9 mouse cellular contexts compared by ENCODE assay signal in genomic region chr4:123201186-123202093, GRCm38 (mm10). TPM values are rescaled to one million over a fixed set of nuclear protein-coding genes. Genes with fewer than 3 reads are reported as not detected.
A peak's percentile ranks its signal among the peaks of the same experiment; 100 is the strongest.
DNase-seq lines count a peak whose midpoint lies in the region; ATAC-seq and TF ChIP-seq lines count a peak whose summit lies in the region.
"Had no signal": no experiment of that assay in that cellular context is flagged by ENCODE, and none has a peak within 500 bp of the region (broad histone marks: within the 10 kb centered on the region; RNA-seq: fewer than 3 reads in every experiment).

Gene Nt5c1a (plus strand): TSS chr4:123201504.

- peak; percentile 18 to 43 for DNase-seq in urinary bladder, adult 18-20 months (ENCODE audit: low spot score in 2 of 2)
- no peak for DNase-seq in urinary bladder, postnatal 10 days (ENCODE audit: low spot score)
- peak; percentile 42 for DNase-seq in embryo, embryonic 9.5 days (ENCODE audit: extremely low spot score)
- DNase-seq in heart, adult 9 months (ENCODE audit: low spot score in 2 of 2) = peak; percentile 74 to 78
- DNase-seq in liver, postnatal 0 days = peak; percentile 24
- DNase-seq in right cerebral cortex, postnatal 4 days = peak; percentile 56
- DNase-seq in T-cell, adult 2 months (ENCODE audit: low spot score) = no peak

- peaks cover 51% of the 10 kb centered on the region for H3K27me3 ChIP-seq in kidney, embryonic 15.5 days
- peaks cover 41% of the 10 kb centered on the region for H3K27me3 ChIP-seq in liver, postnatal 0 days (ENCODE audit: insufficient read depth, low read length)

- H3K27ac ChIP-seq in kidney, embryonic 15.5 days = no peak within 1 kb of the TSS
- no peak within 1 kb of the TSS for H3K27ac ChIP-seq in liver, postnatal 0 days (ENCODE audit: low read depth)

- H3K4me2 ChIP-seq in kidney, embryonic 15.5 days = peak within 1 kb of the TSS; percentile 87
- peak within 1 kb of the TSS; percentile 60 for H3K4me2 ChIP-seq in liver, postnatal 0 days (ENCODE audit: low read depth, low read length)

- TF ChIP-seq EP300 in liver, postnatal 0 days (IDR thresholded peaks at IDR 0.05; ENCODE audit: low read depth) = no peak

- H3K4me3 ChIP-seq in kidney, embryonic 15.5 days (replicated peaks) = peak within 1 kb of the TSS; percentile 46
- peak within 1 kb of the TSS; percentile 31 for H3K4me3 ChIP-seq in liver, postnatal 0 days (ENCODE audit: low read depth, low read length)

- no peaks in the 10 kb centered on the region for H3K9me3 ChIP-seq in kidney, embryonic 15.5 days (replicated peaks)
- no peaks in the 10 kb centered on the region for H3K9me3 ChIP-seq in liver, postnatal 0 days (ENCODE audit: low read length)

- TF ChIP-seq CTCF in liver, postnatal 0 days (IDR thresholded peaks at IDR 0.05; ENCODE audit: low read depth) = no peak

- H3K9ac ChIP-seq in kidney, embryonic 15.5 days = peak within 1 kb of the TSS; percentile 44
- H3K9ac ChIP-seq in liver, postnatal 0 days (replicated peaks) = no peak within 1 kb of the TSS

- no peaks in the 10 kb centered on the region for H3K36me3 ChIP-seq in kidney, embryonic 15.5 days
- H3K36me3 ChIP-seq in liver, postnatal 0 days (replicated peaks; ENCODE audit: insufficient read depth, low read length) = no peaks in the 10 kb centered on the region

- peak; percentile 44 for ATAC-seq in kidney, embryonic 15.5 days (replicated peaks; ENCODE audit: low FRiP score)
- ATAC-seq in liver, postnatal 0 days = no peak
- ATAC-seq: Patski had no signal

- 1% methylated on average over 58 of the region's 58 CpGs for WGBS in kidney, embryonic 15.5 days
- 3% methylated on average over 50 of the region's 58 CpGs for WGBS in liver, postnatal 0 days (ENCODE audit: insufficient replicate concordance)

- H3K4me1 ChIP-seq in kidney, embryonic 15.5 days = peaks cover 21% of the 10 kb centered on the region
- H3K4me1 ChIP-seq in liver, postnatal 0 days (ENCODE audit: insufficient read depth) = peaks cover 4% of the 10 kb centered on the region

RNA-seq across cellular contexts. Expression of gene Nt5c1a, which starts in this region (rescaled TPM):
- polyA plus RNA-seq in kidney, embryonic 15.5 days (2015; fragmentation: Nextera tagmentation; extraction: Ambion mirVana) = 0.25 and 0.49 TPM in 2 replicates
- polyA plus RNA-seq in liver, postnatal 0 days (2015; fragmentation: Nextera tagmentation; extraction: Ambion mirVana) = not detected in 2 replicates
- polyA plus RNA-seq: Patski had no signal

Comparison
In these comparisons a context has a peak if more than half of its experiments do, and no peak if none do; other contexts are left out.
1. DNase-seq: peak in urinary bladder, adult 18-20 months (2 of 2), embryo, embryonic 9.5 days (single experiment), heart, adult 9 months (2 of 2) and right cerebral cortex, postnatal 4 days (single experiment); none in urinary bladder, postnatal 10 days (single experiment) and T-cell, adult 2 months (single experiment).
2. Peak in ATAC-seq, H3K4me3 ChIP-seq, H3K9ac ChIP-seq and H3K4me2 ChIP-seq in kidney, embryonic 15.5 days; RNA of the gene not detected or under 1 TPM.
3. Peak in DNase-seq, H3K4me3 ChIP-seq and H3K4me2 ChIP-seq in liver, postnatal 0 days; RNA of the gene not detected or under 1 TPM.